Comparison of ENCODE assay signal across 23 mouse cellular contexts in the genomic region with DNA sequence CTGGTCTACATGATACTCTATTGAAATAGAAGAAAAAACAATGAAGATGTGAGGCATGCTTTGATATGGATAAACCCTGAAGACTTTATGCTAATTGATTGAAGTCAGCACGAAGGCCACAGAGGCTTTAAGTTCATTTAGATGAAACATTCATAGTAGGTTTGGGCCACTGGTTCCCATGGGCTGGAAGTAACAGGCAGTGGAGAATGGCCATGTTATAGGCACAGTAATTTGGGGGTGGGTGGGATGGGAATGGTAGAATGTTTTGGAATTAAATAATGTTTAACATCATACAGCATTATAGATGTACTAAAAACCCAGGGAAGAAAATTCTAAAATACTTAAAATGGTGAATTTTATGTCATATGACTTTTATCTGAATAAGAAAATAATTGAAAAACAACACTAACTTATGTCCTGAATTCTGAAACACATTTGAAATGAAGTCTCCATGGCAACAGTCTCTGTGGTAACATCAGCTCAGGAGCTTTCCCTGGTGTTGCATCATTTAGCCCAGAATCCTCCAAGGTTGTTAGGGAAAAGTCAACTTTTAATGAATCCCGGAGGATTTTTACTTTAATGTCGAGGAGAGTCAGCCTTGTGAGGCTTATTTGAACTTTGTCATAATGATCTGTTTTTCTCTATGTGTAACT. TPM values are rescaled to one million over a fixed set of nuclear protein-coding genes. Genes with fewer than 3 reads are reported as not detected.
A peak's percentile ranks its signal among the peaks of the same experiment; 100 is the strongest.
DNase-seq lines count a peak whose midpoint lies in the region; ATAC-seq and TF ChIP-seq lines count a peak whose summit lies in the region.
"Had no signal": no experiment of that assay in that cellular context is flagged by ENCODE, and none has a peak within 500 bp of the region (broad histone marks: within the 10 kb centered on the region; RNA-seq: fewer than 3 reads in every experiment).

No protein-coding gene starts in this region.

- no peak overlapping the region for H3K4me3 ChIP-seq in forebrain, embryonic 13.5 days
- no peak overlapping the region for H3K4me3 ChIP-seq in forebrain, embryonic 11.5 days (ENCODE audit: low read depth, low read length)
- no peak overlapping the region for H3K4me3 ChIP-seq in layer of hippocampus, adult 2 months
- no peak overlapping the region for H3K4me3 ChIP-seq in forebrain, postnatal 0 days (ENCODE audit: low read depth, low read length)
- H3K4me3 ChIP-seq: embryonic facial prominence, embryonic 13.5 days; heart, embryonic 12.5 days; hindbrain, embryonic 13.5 days; liver, embryonic 13.5 days had no signal

- H3K9me3 ChIP-seq in forebrain, embryonic 13.5 days (replicated peaks): no peaks in the 10 kb centered on the region
- H3K9me3 ChIP-seq in forebrain, embryonic 11.5 days (ENCODE audit: control insufficient read depth, low read length): no peaks in the 10 kb centered on the region
- H3K9me3 ChIP-seq in forebrain, postnatal 0 days (ENCODE audit: low read length): no peaks in the 10 kb centered on the region
- H3K9me3 ChIP-seq: embryonic facial prominence, embryonic 13.5 days; heart, embryonic 12.5 days; hindbrain, embryonic 13.5 days; liver, embryonic 13.5 days had no signal

- no peak for DNase-seq in forebrain, embryonic 11.5 days (ENCODE audit: low spot score)
- peak; percentile 49 to 65 for DNase-seq in layer of hippocampus, adult 2 months (ENCODE audit: low spot score in 2 of 2)
- no peak for DNase-seq in layer of hippocampus, postnatal 36 days
- DNase-seq in MN1 (ENCODE audit: low spot score): peak; percentile 37
- peak; percentile 62 for DNase-seq in forebrain, postnatal 0 days
- no peak for DNase-seq in heart, postnatal 36 days
- DNase-seq in heart, postnatal 4 days: no peak
- DNase-seq: cerebellum, adult 18-20 months; kidney, adult 18-20 months; liver, embryonic 13.5 days; spleen, adult 18-20 months; thymus, postnatal 14 days had no signal

- H3K9ac ChIP-seq in forebrain, embryonic 13.5 days: no peak overlapping the region
- H3K9ac ChIP-seq in forebrain, embryonic 11.5 days (ENCODE audit: low read length): no peak overlapping the region
- H3K9ac ChIP-seq in forebrain, postnatal 0 days: no peak overlapping the region
- H3K9ac ChIP-seq: embryonic facial prominence, embryonic 13.5 days; heart, embryonic 12.5 days; hindbrain, embryonic 13.5 days; liver, embryonic 13.5 days had no signal

- TF ChIP-seq CTCF in layer of hippocampus, adult 2 months (conservative IDR thresholded peaks at IDR 0.05): no peak
- TF ChIP-seq CTCF in forebrain, postnatal 0 days (IDR thresholded peaks at IDR 0.05; ENCODE audit: low read depth): no peak

- H3K27me3 ChIP-seq in forebrain, embryonic 13.5 days: no peaks in the 10 kb centered on the region
- H3K27me3 ChIP-seq in forebrain, embryonic 11.5 days (ENCODE audit: control insufficient read depth, insufficient read depth, low read length): no peaks in the 10 kb centered on the region
- H3K27me3 ChIP-seq in forebrain, postnatal 0 days (ENCODE audit: insufficient read depth, low read length): no peaks in the 10 kb centered on the region
- H3K27me3 ChIP-seq: embryonic facial prominence, embryonic 13.5 days; heart, embryonic 12.5 days; hindbrain, embryonic 13.5 days; liver, embryonic 13.5 days; Patski had no signal

- ATAC-seq in forebrain, embryonic 13.5 days: peak; percentile 50; the same call in 1 of the 2 replicates
- no peak for ATAC-seq in forebrain, embryonic 11.5 days (replicated peaks; ENCODE audit: low FRiP score)
- ATAC-seq in forebrain, postnatal 0 days: peak; percentile 87
- ATAC-seq: Patski had no signal

- intact Hi-C loops in heart, postnatal 36 days (cut with DNase I): no loop called here

- WGBS in forebrain, embryonic 13.5 days: 62% methylated on average over 3 of the region's 3 CpGs
- 81% methylated on average over 3 of the region's 3 CpGs for WGBS in forebrain, embryonic 11.5 days
- 45% methylated on average over 3 of the region's 3 CpGs for WGBS in forebrain, postnatal 0 days

- H3K4me2 ChIP-seq in forebrain, embryonic 13.5 days: no peak overlapping the region
- no peak overlapping the region for H3K4me2 ChIP-seq in forebrain, embryonic 11.5 days (ENCODE audit: low read depth, low read length, severe bottlenecking)
- no peak overlapping the region for H3K4me2 ChIP-seq in forebrain, postnatal 0 days (ENCODE audit: low read depth)
- H3K4me2 ChIP-seq: embryonic facial prominence, embryonic 13.5 days; heart, embryonic 12.5 days; hindbrain, embryonic 13.5 days; liver, embryonic 13.5 days had no signal

- H3K27ac ChIP-seq in forebrain, embryonic 13.5 days: no peak overlapping the region
- no peak overlapping the region for H3K27ac ChIP-seq in forebrain, embryonic 11.5 days (ENCODE audit: low read depth, low read length)
- peak overlapping the region; percentile 87 for H3K27ac ChIP-seq in layer of hippocampus, adult 2 months
- H3K27ac ChIP-seq in forebrain, postnatal 0 days (ENCODE audit: low read depth, low read length): 0 out of 2 replicates have a peak overlapping the region, but pooled peaks have one; percentile 35
- H3K27ac ChIP-seq: embryonic facial prominence, embryonic 13.5 days; hindbrain, embryonic 13.5 days; liver, embryonic 13.5 days had no signal

- no peaks in the 10 kb centered on the region for H3K36me3 ChIP-seq in forebrain, embryonic 13.5 days (ENCODE audit: poor library complexity, severe bottlenecking)
- no peaks in the 10 kb centered on the region for H3K36me3 ChIP-seq in forebrain, embryonic 11.5 days (ENCODE audit: control insufficient read depth, insufficient read depth, low read length)
- H3K36me3 ChIP-seq in forebrain, postnatal 0 days (ENCODE audit: insufficient read depth): no peaks in the 10 kb centered on the region
- H3K36me3 ChIP-seq: embryonic facial prominence, embryonic 13.5 days; heart, embryonic 12.5 days; hindbrain, embryonic 13.5 days; liver, embryonic 13.5 days had no signal

- H3K4me1 ChIP-seq in forebrain, embryonic 13.5 days: no peaks in the 10 kb centered on the region
- no peaks in the 10 kb centered on the region for H3K4me1 ChIP-seq in forebrain, embryonic 11.5 days (replicated peaks; ENCODE audit: control insufficient read depth, insufficient read depth, low read length)
- H3K4me1 ChIP-seq in forebrain, postnatal 0 days (ENCODE audit: insufficient read depth): peaks cover 5% of the 10 kb centered on the region; the same call in 1 of the 2 replicates
- H3K4me1 ChIP-seq: embryonic facial prominence, embryonic 13.5 days; heart, embryonic 12.5 days; hindbrain, embryonic 13.5 days; liver, embryonic 13.5 days had no signal

RNA-seq across cellular contexts. Expression of a gene that starts 18.4 kb away (rescaled TPM):
- polyA plus RNA-seq in forebrain, embryonic 13.5 days (2015; fragmentation: Nextera tagmentation; extraction: Ambion mirVana): 0.18 TPM in 1 of 2 replicates, not detected in the other
- 0.32 TPM in 1 of 2 replicates, not detected in the other for polyA plus RNA-seq in forebrain, embryonic 11.5 days (2014; fragmentation: Nextera tagmentation; extraction: Ambion mirVana)
- total RNA-seq in layer of hippocampus, adult 2 months (2021): not detected
- not detected for total RNA-seq in layer of hippocampus, postnatal 36 days (2021)
- 0.08 and 1.8 TPM in 2 replicates for total RNA-seq in forebrain, postnatal 0 days (2014; rRNA removed)
- polyA plus RNA-seq in forebrain, postnatal 0 days (2015; fragmentation: Nextera tagmentation; extraction: Ambion mirVana): not detected in 2 replicates
- not detected for total RNA-seq in heart, postnatal 36 days (2021)
- not detected for total RNA-seq in heart, postnatal 4 days (2021)
- total RNA-seq: common myeloid progenitor, adult 5-6 weeks; gastrocnemius, postnatal 4 days; megakaryocyte progenitor cell, adult 5-6 weeks had no signal
- polyA plus RNA-seq: limb, embryonic 11.5 days; liver, embryonic 13.5 days; Patski; stomach, embryonic 16.5 days had no signal

RNA-seq across cellular contexts. Expression of a gene that starts 28.6 kb away (rescaled TPM):
- not detected in 2 replicates for polyA plus RNA-seq in forebrain, embryonic 13.5 days (2015; fragmentation: Nextera tagmentation; extraction: Ambion mirVana)
- polyA plus RNA-seq in forebrain, embryonic 11.5 days (2014; fragmentation: Nextera tagmentation; extraction: Ambion mirVana): not detected in 2 replicates
- not detected for total RNA-seq in layer of hippocampus, adult 2 months (2021)
- total RNA-seq in layer of hippocampus, postnatal 36 days (2021): not detected
- total RNA-seq in forebrain, postnatal 0 days (2014; rRNA removed): not detected in 2 replicates
- not detected in 2 replicates for polyA plus RNA-seq in forebrain, postnatal 0 days (2015; fragmentation: Nextera tagmentation; extraction: Ambion mirVana)
- total RNA-seq in heart, postnatal 36 days (2021): not detected
- total RNA-seq in heart, postnatal 4 days (2021): not detected
- total RNA-seq: common myeloid progenitor, adult 5-6 weeks; gastrocnemius, postnatal 4 days; megakaryocyte progenitor cell, adult 5-6 weeks had no signal
- polyA plus RNA-seq: embryonic facial prominence, embryonic 13.5 days; heart, embryonic 12.5 days; hindbrain, embryonic 13.5 days; limb, embryonic 11.5 days; liver, embryonic 13.5 days; lung, embryonic 16.5 days; Patski; stomach, embryonic 16.5 days had no signal

RNA-seq across cellular contexts. Expression of a gene that starts 30.3 kb away (rescaled TPM):
- polyA plus RNA-seq in forebrain, embryonic 13.5 days (2015; fragmentation: Nextera tagmentation; extraction: Ambion mirVana): 92.9 and 99.1 TPM in 2 replicates
- 128 TPM in 2 replicates for polyA plus RNA-seq in forebrain, embryonic 11.5 days (2014; fragmentation: Nextera tagmentation; extraction: Ambion mirVana)
- 10 to 100 TPM; 46.9 to 47.0 TPM for total RNA-seq in layer of hippocampus, adult 2 months (2021)
- 10 to 100 TPM; 48.1 to 48.3 TPM for total RNA-seq in layer of hippocampus, postnatal 36 days (2021)
- 63.5 and 72.6 TPM in 2 replicates for total RNA-seq in forebrain, postnatal 0 days (2014; rRNA removed)
- polyA plus RNA-seq in forebrain, postnatal 0 days (2015; fragmentation: Nextera tagmentation; extraction: Ambion mirVana): 84.3 and 97.0 TPM in 2 replicates
- 10 to 100 TPM; 35.2 to 37.8 TPM for total RNA-seq in heart, postnatal 36 days (2021)
- 10 to 100 TPM; 60.8 to 61.8 TPM for total RNA-seq in heart, postnatal 4 days (2021)

RNA-seq across cellular contexts. Expression of a gene that starts 57.5 kb away (rescaled TPM):
- polyA plus RNA-seq in forebrain, embryonic 13.5 days (2015; fragmentation: Nextera tagmentation; extraction: Ambion mirVana): not detected in 2 replicates
- polyA plus RNA-seq in forebrain, embryonic 11.5 days (2014; fragmentation: Nextera tagmentation; extraction: Ambion mirVana): not detected in 2 replicates
- not detected for total RNA-seq in layer of hippocampus, adult 2 months (2021)
- total RNA-seq in layer of hippocampus, postnatal 36 days (2021): not detected
- not detected in 2 replicates for total RNA-seq in forebrain, postnatal 0 days (2014; rRNA removed)
- not detected in 2 replicates for polyA plus RNA-seq in forebrain, postnatal 0 days (2015; fragmentation: Nextera tagmentation; extraction: Ambion mirVana)
- not detected for total RNA-seq in heart, postnatal 36 days (2021)
- total RNA-seq in heart, postnatal 4 days (2021): not detected
- total RNA-seq: common myeloid progenitor, adult 5-6 weeks; gastrocnemius, postnatal 4 days; megakaryocyte progenitor cell, adult 5-6 weeks had no signal
- polyA plus RNA-seq: embryonic facial prominence, embryonic 13.5 days; heart, embryonic 12.5 days; hindbrain, embryonic 13.5 days; limb, embryonic 11.5 days; liver, embryonic 13.5 days; lung, embryonic 16.5 days; Patski; stomach, embryonic 16.5 days had no signal

Comparison
In these comparisons a context has a peak if more than half of its experiments do, and no peak if none do; other contexts are left out.
1. H3K27ac ChIP-seq: peak in layer of hippocampus, adult 2 months (single experiment) and forebrain, postnatal 0 days (single experiment); none in forebrain, embryonic 13.5 days (single experiment) and forebrain, embryonic 11.5 days (single experiment).
2. DNase-seq: peak in layer of hippocampus, adult 2 months (2 of 2), MN1 (single experiment) and forebrain, postnatal 0 days (single experiment); none in forebrain, embryonic 11.5 days (single experiment), layer of hippocampus, postnatal 36 days (0 of 2), heart, postnatal 36 days (0 of 2) and heart, postnatal 4 days (single experiment).